Mouse (Mus musculus) bone marrow, adult 2 months (tissue): ENCODE data around the gene Cldn34c4. TPM values are rescaled to one million over a fixed set of nuclear protein-coding genes. Genes with fewer than 3 reads are reported as not detected.

Experiments
- H3K27ac ChIP-seq: fragments of 200-500 bp; 2 replicates; pipeline ENCODE4 v1.5.1; 2012; ENCODE audit warnings: low read depth, mild to moderate bottlenecking, control low read depth, inconsistent platforms, low read length; ENCODE audit not compliant: control insufficient read depth, poor library complexity, insufficient read depth
- H3K4me1 ChIP-seq: fragments of 200-500 bp; 2 replicates; pipeline ENCODE4 v1.6.1; 2011; ENCODE audit warnings: low read length; ENCODE audit not compliant: control insufficient read depth, insufficient read depth
- H3K4me3 ChIP-seq: fragments of 200-500 bp; replicated peaks from 2 replicates; pipeline ENCODE3; 2011; ENCODE audit warnings: mild to moderate bottlenecking, low read depth, low read length, control low read depth; ENCODE audit not compliant: control insufficient read depth
- CTCF ChIP-seq: fragments of 200-500 bp; IDR thresholded peaks from 2 replicates; pipeline ENCODE4 v1.5.1; 2011; ENCODE audit warnings: low read length, control low read depth; ENCODE audit not compliant: control insufficient read depth, insufficient read depth
- POLR2A ChIP-seq: fragments of 200-500 bp; IDR thresholded peaks from 2 replicates; pipeline ENCODE4 v1.6.1; 2011; ENCODE audit warnings: low read depth, mild to moderate bottlenecking, control low read depth, low read length, borderline replicate concordance; ENCODE audit not compliant: control insufficient read depth
- WGBS: fragments of 180-500 bp; shearing (Covaris S2); methylation state at CpG from one replicate; pipeline ENCODE4 v1.1.7; 2018; 5-methylcytosine and 5-hydroxymethylcytosine counted together
- polyA plus RNA-seq: library from polyadenylated mRNA; stranded (reverse); fragments of >200 nt; gene quantifications from 2 replicates; pipeline ENCODE4 v1.2.4, GENCODE M21; 2011; ENCODE audit warnings: low replicate concordance; ENCODE audit not compliant: missing spikeins, insufficient read depth, insufficient read length

Cldn34c4 gene
- not detected in 2 replicates for polyA plus RNA-seq

DNA sequence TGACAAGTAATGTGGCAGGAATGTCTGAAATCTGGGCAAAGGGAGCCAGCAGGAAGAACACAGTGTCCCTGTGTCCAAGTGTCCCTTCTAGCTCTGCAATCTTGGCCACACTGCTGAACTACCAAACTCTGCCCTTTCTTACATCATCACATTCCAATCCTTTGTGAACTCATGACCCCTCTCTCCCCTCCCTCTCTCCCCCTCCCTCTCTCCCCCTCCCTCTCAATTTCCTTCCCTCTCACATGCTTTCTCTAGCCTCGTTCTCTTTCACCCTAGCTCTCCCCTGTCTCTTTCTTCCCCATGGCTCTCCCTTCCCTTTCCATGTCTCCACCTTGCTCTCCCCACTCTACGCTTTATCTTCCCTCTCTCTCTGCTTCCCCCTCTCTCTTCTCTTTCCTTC is at the start of gene Cldn34c4:
Gene Cldn34c4 (minus strand): TSS at position 101 of the 400 bp plus-strand sequence.
- Histone ChIP-seq H3K4me1 (no peaks in the 10 kb centered on the region), H3K4me3 (no peak within 1 kb of the TSS), H3K27ac (no peak within 1 kb of the TSS)
- TF ChIP-seq POLR2A (no peak), CTCF (no peak)
- WGBS = 52% methylated on average over 2 of the region's 2 CpGs

DNA sequence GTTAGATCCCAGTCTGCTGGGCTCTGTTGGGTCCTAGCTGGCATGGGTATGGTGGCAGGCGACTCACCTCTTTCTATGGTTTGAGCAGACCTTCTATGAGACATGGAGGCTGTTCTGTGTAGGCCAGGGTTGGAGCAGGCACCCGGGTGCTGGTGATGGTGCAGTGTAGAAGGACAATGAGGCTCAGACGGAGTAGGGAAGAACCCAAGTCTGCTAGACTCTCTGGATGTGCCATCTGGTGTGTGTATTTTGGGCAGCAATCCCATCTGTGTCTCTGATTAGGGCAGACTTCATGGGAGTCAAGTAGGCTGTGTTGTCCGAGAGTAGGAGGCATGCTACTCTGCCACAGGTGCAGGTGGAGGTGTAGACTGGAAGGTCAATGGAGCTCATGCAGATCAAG is 10.7 kb upstream of the Cldn34c4 start:
- TF ChIP-seq CTCF (no peak), POLR2A (no peak)
- WGBS = 65% methylated on average over 4 of the region's 4 CpGs
- no peak overlapping the region for H3K27ac ChIP-seq
- no peaks in the 10 kb centered on the region for H3K4me1 ChIP-seq
- no peak overlapping the region for H3K4me3 ChIP-seq
